Mouse (Mus musculus) bone marrow, adult 2 months (tissue): ENCODE results near the gene Sox8. TPM values are rescaled to one million over a fixed set of nuclear protein-coding genes. Genes with fewer than 3 reads are reported as not detected.

Experiments used
- H3K27ac ChIP-seq: fragments of 200-500 bp; 2 replicates; pipeline ENCODE4 v1.5.1; 2012; ENCODE audit warnings: low read depth, mild to moderate bottlenecking, control low read depth, inconsistent platforms, low read length; ENCODE audit not compliant: control insufficient read depth, poor library complexity, insufficient read depth
- H3K4me1 ChIP-seq: fragments of 200-500 bp; 2 replicates; pipeline ENCODE4 v1.6.1; 2011; ENCODE audit warnings: low read length; ENCODE audit not compliant: control insufficient read depth, insufficient read depth
- H3K4me3 ChIP-seq: fragments of 200-500 bp; replicated peaks from 2 replicates; pipeline ENCODE3; 2011; ENCODE audit warnings: mild to moderate bottlenecking, low read depth, low read length, control low read depth; ENCODE audit not compliant: control insufficient read depth
- CTCF ChIP-seq: fragments of 200-500 bp; IDR thresholded peaks from 2 replicates; pipeline ENCODE4 v1.5.1; 2011; ENCODE audit warnings: low read length, control low read depth; ENCODE audit not compliant: control insufficient read depth, insufficient read depth
- POLR2A ChIP-seq: fragments of 200-500 bp; IDR thresholded peaks from 2 replicates; pipeline ENCODE4 v1.6.1; 2011; ENCODE audit warnings: low read depth, mild to moderate bottlenecking, control low read depth, low read length, borderline replicate concordance; ENCODE audit not compliant: control insufficient read depth
- WGBS: fragments of 180-500 bp; shearing (Covaris S2); methylation state at CpG from one replicate; pipeline ENCODE4 v1.1.7; 2018; 5-methylcytosine and 5-hydroxymethylcytosine counted together
- polyA plus RNA-seq: library from polyadenylated mRNA; stranded (reverse); fragments of >200 nt; gene quantifications from 2 replicates; pipeline ENCODE4 v1.2.4, GENCODE M21; 2011; ENCODE audit warnings: low replicate concordance; ENCODE audit not compliant: missing spikeins, insufficient read depth, insufficient read length

Sox8 gene
- polyA plus RNA-seq, 1 experiment: 1.2 TPM

DNA sequence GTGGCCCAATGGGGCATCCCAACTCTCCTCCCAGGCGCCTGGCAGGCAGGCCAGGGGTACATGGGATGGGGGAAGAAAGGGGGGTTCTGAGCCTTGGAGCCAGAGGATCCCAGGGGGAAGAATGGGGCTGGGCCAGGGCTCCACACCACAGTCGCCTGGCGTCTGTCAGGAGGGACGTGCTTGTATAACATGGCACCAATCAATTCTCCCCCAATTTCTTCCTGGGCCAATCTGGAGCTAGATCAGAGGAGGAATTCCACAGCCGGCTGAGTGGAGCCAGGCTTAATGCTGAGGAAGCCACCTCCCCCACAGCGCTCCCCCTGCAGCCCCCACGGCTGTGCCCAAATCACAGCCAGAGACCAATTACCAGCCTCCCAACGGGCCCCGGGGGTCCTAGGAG is 50.0 kb downstream of the Sox8 start:
- H3K4me1 ChIP-seq: no peaks in the 10 kb centered on the region
- WGBS: 48% methylated on average over 9 of the region's 9 CpGs
- H3K27ac ChIP-seq: no peak overlapping the region
- TF ChIP-seq POLR2A (no peak), CTCF (no peak)
- no peak overlapping the region for H3K4me3 ChIP-seq

DNA sequence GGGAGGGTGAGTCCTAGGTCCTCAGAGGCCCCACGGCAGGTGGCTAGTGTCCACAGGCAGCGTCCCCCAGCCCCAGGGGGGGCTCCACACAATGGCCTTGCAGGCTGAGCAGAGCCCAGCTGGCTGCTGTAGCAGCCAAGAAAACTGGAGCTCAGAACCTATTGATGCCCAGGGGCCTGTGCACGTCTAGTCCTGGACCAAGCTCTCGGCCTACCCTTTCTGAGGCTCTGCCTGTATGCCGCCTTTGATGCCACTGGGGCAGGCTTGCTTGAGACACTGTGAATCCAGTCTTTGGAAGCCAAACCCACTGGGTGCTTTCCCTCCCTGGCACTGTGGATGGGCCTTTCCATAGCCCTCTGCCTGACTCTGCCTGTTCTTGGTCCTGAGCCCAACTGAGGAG is 51.0 kb downstream of the Sox8 start:
- Histone ChIP-seq H3K4me3 (no peak overlapping the region), H3K27ac (no peak overlapping the region), H3K4me1 (no peaks in the 10 kb centered on the region)
- no peak for TF ChIP-seq POLR2A
- no peak for TF ChIP-seq CTCF
- 76% methylated on average over 5 of the region's 5 CpGs for WGBS

DNA sequence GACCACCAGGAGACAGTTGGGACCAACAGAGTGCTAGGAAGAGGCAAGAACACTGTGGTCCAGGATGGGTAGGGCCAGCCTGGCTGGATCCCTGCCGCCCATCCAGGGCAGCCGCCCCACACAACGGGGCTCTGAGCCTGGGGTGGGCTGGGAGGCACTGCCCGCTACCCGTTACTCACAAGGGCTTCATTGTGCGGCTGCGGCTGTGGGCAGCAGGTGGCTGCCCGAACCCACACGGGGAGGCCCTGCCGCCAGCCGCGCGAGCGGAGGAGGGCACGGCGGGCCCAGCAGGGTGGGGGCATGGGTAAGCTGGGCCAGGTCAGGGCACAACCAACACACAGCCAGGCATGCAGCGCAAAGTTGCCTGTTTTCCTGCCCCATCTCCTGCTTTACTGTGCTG is 52.3 kb downstream of the Sox8 start:
- WGBS: 91% methylated on average over 17 of the region's 17 CpGs
- no peak overlapping the region for H3K27ac ChIP-seq
- H3K4me3 ChIP-seq: no peak overlapping the region
- H3K4me1 ChIP-seq: no peaks in the 10 kb centered on the region
- TF ChIP-seq CTCF (no peak), POLR2A (no peak)

GRCm38 (mm10) chr17:25516315-25516714 is 54.2 kb downstream of the Sox8 start:
- no peak overlapping the region for H3K4me3 ChIP-seq
- TF ChIP-seq POLR2A: no peak
- TF ChIP-seq CTCF: no peak
- H3K27ac ChIP-seq: no peak overlapping the region
- H3K4me1 ChIP-seq: no peaks in the 10 kb centered on the region
- 16% methylated on average over 5 of the region's 5 CpGs for WGBS

Other genes starting within 250 kb of the Sox8 start
- not detected in 2 replicates for gene Tpsab1, start 225.1 kb downstream of the Sox8 start, polyA plus RNA-seq
- gene Tpsb2, start 204.4 kb downstream of the Sox8 start, polyA plus RNA-seq: not detected in 2 replicates
- not detected in 2 replicates for gene Tpsg1, start 201.4 kb downstream of the Sox8 start, polyA plus RNA-seq
- 2.0 and 5.2 TPM in 2 replicates for gene Cacna1h, start 136.9 kb downstream of the Sox8 start, polyA plus RNA-seq
- gene Tekt4, start 116.1 kb downstream of the Sox8 start, polyA plus RNA-seq: not detected in 2 replicates
- not detected in 2 replicates for gene Sstr5, start 73.4 kb downstream of the Sox8 start, polyA plus RNA-seq
- gene Lmf1, start 8.4 kb upstream of the Sox8 start, polyA plus RNA-seq: 5.3 and 18.8 TPM in 2 replicates
- gene Gng13, start 146.5 kb upstream of the Sox8 start, polyA plus RNA-seq: 4.0 and 6.2 TPM in 2 replicates
- 58.2 and 136 TPM in 2 replicates for gene Chtf18, start 156.7 kb upstream of the Sox8 start, polyA plus RNA-seq
- gene Rpusd1, start 157.0 kb upstream of the Sox8 start, polyA plus RNA-seq: 3.6 and 8.6 TPM in 2 replicates
- not detected in 2 replicates for gene Mslnl, start 165.4 kb upstream of the Sox8 start, polyA plus RNA-seq
- 1.7 TPM in 1 of 2 replicates, not detected in the other for gene Msln, start 183.7 kb upstream of the Sox8 start, polyA plus RNA-seq
- gene Narfl, start 203.1 kb upstream of the Sox8 start, polyA plus RNA-seq: 11.8 and 17.0 TPM in 2 replicates
- gene Haghl, start 215.0 kb upstream of the Sox8 start, polyA plus RNA-seq: 26.2 and 45.8 TPM in 2 replicates
- not detected in 2 replicates for gene Ccdc78, start 215.9 kb upstream of the Sox8 start, polyA plus RNA-seq
- gene Fam173a, start 222.2 kb upstream of the Sox8 start, polyA plus RNA-seq: 33.4 and 149 TPM in 2 replicates
- 4.6 TPM in 1 of 2 replicates, not detected in the other for gene AC134908.4, start 225.0 kb upstream of the Sox8 start, polyA plus RNA-seq
- gene Metrn, start 226.4 kb upstream of the Sox8 start, polyA plus RNA-seq: 38.6 and 74.8 TPM in 2 replicates
- gene Fbxl16, start 238.4 kb upstream of the Sox8 start, polyA plus RNA-seq: not detected in 2 replicates